Mouse (Mus musculus) thymus, postnatal 36 days (tissue): ENCODE data around the gene Rgs8.

Source experiments
- DNase-seq, 2 experiments: peaks; one replicate each; pipeline ENCODE4 v3.0.0; 2022; ENCODE audit warnings: mixed read lengths in 2 of 2

Rgs8 gene

GRCm38 (mm10) chr1:153708626-153709025 is 55.8 kb downstream of the Rgs8 start:
- no peak for DNase-seq

- no peak for DNase-seq
These were observed 56.6 kb downstream of the Rgs8 start for GRCm38 (mm10) chr1:153709451-153709850.

- no peak for DNase-seq
These were observed 58.9 kb downstream of the Rgs8 start for GRCm38 (mm10) chr1:153711544-153712262.

DNA sequence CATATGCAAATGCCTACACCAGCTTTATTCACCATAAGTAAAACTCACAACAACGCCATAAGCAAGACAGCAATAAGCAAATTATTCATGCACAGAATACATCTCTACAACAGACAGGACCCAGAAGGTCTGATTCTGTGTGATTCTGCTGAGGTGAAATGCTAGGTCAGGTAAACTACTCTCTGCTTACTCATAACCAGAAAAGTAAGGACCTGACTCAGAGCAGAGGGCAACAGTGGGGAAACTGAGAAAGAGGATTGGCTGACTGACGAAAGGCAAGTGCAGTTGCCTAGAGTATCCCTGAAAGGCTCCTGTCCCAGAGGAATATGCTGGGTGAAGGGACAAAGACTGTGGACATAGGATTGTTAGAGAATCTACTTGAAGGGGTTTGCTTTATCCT is 59.8 kb downstream of the Rgs8 start:
- no peak for DNase-seq

DNA sequence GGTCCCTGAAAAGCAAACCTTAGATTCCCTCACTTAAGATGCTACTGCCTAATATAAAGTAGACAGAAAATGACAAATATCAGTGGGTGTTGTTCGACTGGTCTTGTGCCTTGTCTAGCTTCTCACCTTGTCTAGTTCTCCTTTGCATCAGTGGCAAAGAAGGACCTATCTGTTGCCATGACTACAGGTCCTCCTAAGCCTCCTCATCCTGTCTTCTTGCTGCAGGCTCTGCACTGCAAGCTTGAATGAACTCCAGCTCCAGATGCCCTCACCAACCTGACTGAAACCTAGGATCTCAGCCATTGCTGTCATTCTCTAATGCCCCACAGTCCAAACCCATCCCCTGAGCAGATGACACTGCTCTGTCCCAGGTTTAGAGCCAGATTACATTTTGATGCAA is 65.2 kb downstream of the Rgs8 start:
- DNase-seq, result no peak

DNA sequence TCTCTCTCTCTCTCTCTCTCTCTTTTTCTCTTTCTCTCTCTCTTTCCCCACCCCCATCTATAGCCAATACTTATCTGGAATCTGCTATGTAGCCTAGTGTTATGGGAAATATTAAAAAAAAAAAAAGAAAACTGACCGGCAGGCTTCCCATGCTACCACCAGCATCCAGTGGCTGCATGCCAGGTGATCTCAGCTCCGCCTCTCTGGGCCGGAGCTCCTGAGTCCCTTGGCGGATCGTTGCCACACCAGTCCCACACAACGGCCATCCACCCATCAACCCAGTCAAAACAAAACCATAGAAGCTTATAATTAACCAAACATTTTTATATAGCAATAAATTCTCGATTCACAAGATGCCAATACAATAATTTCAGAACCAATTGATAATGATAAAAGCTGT is 68.1 kb downstream of the Rgs8 start:
- DNase-seq, result no peak

- DNase-seq, result no peak
These were observed 68.9 kb downstream of the Rgs8 start for GRCm38 (mm10) chr1:153721565-153722310.

DNA sequence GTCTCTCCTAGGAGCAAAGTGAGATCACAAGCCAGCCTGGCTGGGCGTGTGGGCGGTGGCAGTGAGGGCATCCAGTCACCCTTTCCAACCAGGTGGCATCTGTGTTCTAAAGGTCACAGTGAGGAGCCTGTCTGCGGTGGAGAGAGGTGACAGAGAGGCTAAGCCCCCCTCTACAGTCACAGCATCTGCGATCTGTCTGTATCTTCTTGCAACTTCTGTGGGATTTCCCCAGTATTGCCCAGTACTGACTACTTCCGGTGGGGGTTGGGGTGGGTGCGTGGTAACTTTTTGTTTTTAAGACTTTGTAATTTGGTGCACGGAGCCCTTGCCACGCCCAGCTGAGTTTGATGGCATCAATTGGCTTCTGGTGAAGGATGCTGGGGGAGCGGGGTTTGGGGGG is 70.6 kb downstream of the Rgs8 start:
- DNase-seq, result peak in 1 of 2 experiments; percentile 61

DNA sequence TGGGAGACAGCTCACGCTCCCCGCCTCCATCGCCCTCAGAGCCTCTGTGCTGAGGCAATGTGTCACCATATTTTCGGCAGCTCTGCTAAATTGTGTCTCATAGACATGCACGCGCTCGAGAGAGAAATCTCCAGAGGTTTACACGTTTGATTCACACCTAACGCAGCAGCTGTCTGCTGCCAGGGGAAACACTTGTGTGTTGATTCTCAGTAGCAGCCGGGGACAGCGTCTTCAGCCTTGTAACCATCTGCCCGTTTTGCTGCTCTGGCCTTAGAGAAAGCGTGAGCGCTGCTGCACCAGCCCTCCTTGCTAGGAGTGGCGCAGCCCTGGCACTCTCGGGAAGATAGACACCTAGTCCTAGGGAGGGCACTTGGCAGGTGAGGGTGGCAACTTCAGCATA is 73.8 kb downstream of the Rgs8 start:
- no peak for DNase-seq

- peak; percentile 40 to 70 for DNase-seq
These were observed 77.0 kb downstream of the Rgs8 start for GRCm38 (mm10) chr1:153729806-153730205.

DNA sequence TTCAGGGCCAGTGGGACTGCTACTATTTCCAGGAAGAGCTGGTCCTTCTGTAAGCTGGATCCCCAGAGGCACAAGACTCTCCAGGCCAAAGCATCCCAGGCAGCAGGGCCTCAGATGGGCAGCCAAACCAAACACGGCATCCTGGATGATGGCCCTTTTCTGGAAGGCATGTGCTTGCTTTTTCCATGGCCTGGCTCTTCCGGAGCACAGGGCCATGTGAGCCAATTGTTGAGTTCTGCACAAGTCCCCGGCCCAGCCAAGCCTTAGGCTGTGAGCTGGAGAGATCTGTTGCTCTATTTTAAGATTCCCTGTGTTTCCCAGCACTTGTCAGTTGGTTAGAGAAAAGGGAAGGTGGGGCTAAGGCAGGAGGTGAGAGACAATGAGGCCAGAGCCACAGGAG is 77.8 kb downstream of the Rgs8 start:
- no peak for DNase-seq

GRCm38 (mm10) chr1:153733181-153733580 is 80.4 kb downstream of the Rgs8 start:
- peak in 1 of 2 experiments; percentile 73 for DNase-seq

- DNase-seq, result peak in 1 of 2 experiments; percentile 50
These were observed 82.0 kb downstream of the Rgs8 start for GRCm38 (mm10) chr1:153734866-153735265.

- no peak for DNase-seq
These were observed 83.3 kb downstream of the Rgs8 start for GRCm38 (mm10) chr1:153736096-153736495.

DNA sequence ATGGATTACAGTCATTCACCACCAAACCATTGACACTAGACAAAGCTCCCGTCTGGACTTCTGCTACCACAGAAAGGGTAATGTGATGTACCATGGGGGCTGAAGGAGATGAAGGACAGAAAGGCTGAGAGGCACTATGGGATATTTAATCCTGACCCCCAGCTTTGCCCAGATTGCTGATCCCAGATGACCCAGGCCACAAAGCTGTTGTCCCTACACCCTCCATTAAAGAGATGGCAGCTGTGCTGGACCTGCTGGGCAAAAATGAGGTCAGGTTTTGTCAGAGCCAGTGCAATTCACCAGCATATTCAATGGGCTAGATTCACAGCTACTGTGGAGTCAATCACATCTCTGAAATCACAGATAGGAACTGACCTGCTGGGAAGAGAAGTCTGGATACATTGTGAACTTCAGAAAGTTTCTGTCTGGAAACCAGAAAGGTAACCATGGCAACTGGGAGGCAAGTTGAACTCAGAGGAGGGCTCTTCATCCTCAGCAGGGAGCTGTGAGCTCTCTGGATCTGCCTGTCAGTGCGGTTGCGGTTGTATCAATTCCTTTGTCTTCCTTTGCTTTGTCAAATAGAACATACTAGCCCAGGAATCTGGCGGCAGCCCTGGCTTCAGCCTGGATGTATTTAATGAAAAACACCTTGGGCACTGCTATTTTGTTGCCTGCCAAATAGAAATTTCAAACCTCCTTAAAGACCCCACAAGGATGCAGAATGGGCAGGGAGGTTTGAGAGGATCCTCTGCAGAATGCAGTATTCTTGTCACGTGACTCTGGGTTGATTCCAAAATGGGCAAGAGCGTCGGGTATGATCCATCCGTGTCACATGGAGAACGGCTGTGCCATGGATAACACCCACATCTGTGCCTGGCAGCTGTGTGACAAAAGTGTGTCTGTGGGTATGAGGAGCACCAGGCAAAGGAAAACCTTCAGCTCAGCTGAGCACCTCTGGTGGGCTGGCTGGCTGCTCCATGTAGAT is 84.6 kb downstream of the Rgs8 start:
- no peak for DNase-seq

DNA sequence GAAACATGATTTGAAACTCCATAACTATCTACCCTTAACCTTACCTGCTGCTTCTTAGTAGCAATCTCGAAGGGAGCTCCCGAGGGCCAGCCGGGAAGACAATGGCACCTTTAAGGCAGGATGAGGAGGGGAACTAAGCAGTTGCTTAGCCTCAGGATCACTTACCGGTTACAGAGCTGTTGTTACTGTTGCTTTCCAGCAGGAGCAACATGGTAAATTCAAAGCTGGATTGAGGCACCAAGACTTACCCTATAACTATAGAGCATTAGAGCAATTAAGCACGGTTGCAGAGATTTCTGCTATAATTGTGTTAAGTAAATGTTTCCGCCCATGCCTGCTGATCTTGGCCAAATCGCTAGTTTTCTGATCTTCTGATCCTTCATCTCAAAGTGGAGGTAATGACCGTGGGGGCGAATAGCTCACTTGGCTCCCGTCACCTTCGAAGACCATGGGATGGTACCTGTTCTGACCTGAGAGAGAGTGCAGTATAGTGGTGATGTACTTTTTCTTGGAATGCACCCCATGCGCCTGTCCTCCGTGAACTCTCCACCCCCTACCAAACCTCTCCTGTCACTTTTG is 86.7 kb downstream of the Rgs8 start:
- no peak for DNase-seq

- DNase-seq, result peak; percentile 72 to 81
These were observed 87.3 kb downstream of the Rgs8 start, which contains the start of gene Rgs16 for GRCm38 (mm10) chr1:153740145-153740544. Rgs16 (plus strand) TSS chr1:153740349.

DNA sequence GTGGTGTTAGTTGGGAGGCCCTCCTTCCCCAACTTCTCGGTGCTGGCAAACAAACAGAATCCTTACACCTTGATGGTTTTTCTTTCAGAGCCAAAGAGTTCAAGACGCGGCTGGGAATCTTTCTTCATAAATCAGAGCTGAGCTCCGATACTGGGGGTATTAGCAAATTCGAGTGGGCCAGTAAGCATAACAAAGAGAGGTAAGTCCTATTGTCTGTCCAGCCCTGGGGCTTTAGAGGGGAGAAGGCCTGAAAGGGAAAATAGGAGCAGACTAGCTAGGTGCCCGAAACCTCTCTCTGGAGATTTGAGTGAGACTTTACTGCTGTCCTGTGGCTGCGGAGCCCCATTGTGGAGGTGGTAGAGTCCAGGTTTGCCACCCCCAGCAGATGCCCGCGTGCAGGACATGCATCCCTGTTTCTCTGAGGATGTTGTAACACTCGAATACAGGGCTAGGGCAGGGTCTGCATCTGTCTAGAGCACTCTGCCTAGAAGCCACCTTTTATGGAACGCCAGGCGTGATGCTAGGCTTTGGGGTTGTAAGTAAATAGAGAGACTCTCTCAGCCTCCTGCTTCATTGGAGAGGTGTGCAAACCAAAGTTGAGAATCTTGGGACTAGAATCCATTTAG is 88.1 kb downstream of the Rgs8 start:
- no peak for DNase-seq

GRCm38 (mm10) chr1:153741551-153742316 is 88.9 kb downstream of the Rgs8 start:
- no peak for DNase-seq

DNA sequence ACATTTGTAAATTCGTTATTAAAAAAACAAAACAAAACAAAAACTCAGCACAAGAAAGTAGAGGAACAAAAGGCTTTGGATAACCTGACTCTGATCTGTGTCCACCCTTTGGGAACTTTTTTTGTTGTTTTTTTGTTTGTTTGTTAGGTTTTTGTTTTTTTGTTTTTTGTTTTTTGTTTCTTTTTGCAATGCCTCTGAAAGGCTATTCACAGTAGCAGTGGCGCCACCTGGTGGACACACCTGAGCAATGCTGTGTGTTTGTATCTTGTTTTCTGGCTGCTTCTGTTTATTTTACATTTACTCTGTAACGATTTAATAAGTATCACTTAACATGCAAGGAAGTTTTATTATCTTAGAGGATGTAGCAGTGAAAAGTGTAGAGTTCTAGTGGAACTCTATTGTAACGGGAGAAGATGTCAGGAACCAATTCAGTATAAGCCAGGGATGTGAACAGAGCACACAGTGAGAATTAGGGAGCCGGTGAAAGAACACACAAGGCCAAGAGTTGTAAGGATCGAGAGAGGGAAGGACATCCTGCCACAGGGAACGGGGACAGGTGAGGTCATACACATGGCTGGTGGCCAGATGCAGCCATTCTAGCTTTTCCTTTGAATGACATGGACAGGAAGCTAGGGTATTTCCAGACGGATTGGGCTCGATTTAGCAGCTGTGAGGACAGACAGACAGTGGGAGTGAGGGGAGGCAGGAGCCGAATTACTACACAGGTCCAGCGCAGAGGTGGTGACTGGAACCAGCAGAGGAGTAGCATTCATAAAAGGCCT is 89.7 kb downstream of the Rgs8 start:
- peak; percentile 69 to 74 for DNase-seq
